Mouse (Mus musculus) brown adipose tissue, adult 24 weeks (tissue): Measurements from ENCODE around the gene Ctsh. TPM values are rescaled to one million over a fixed set of nuclear protein-coding genes. Genes with fewer than 3 reads are reported as not detected.
"Not testable (repeated sequence)": the region's sequence is repeated elsewhere in the genome, so short reads cannot be mapped to it uniquely, and the experiment has no call there.

Source experiments
- H3K27ac ChIP-seq: fragments of 200-500 bp; replicated peaks from 2 replicates; pipeline ENCODE4 v1.5.1; 2012; ENCODE audit warnings: low read depth, mild to moderate bottlenecking, low read length
- H3K4me1 ChIP-seq: fragments of 200-500 bp; 2 replicates; pipeline ENCODE4 v1.6.1; 2012; ENCODE audit warnings: low read length, mixed read lengths; ENCODE audit not compliant: control insufficient read depth, insufficient read depth, insufficient read length
- H3K4me3 ChIP-seq: fragments of 200-500 bp; 2 replicates; pipeline ENCODE4 v1.5.1; 2012; ENCODE audit warnings: low read depth, mild to moderate bottlenecking, low read length, moderate library complexity; ENCODE audit not compliant: insufficient read depth
- polyA plus RNA-seq: library from polyadenylated mRNA; stranded (reverse); fragments of >200 nt; gene quantifications from 2 replicates; pipeline ENCODE4 v1.2.4, GENCODE M21; 2012; ENCODE audit not compliant: missing spikeins, insufficient read depth, insufficient read length

Gene Ctsh
- polyA plus RNA-seq, 1 experiment, result 22.4 TPM

GRCm38 (mm10) chr9:90042906-90043305 is 11.0 kb upstream of the Ctsh start:
- H3K4me3 ChIP-seq, H3K4me1 ChIP-seq, H3K27ac ChIP-seq: not testable (repeated sequence)

DNA sequence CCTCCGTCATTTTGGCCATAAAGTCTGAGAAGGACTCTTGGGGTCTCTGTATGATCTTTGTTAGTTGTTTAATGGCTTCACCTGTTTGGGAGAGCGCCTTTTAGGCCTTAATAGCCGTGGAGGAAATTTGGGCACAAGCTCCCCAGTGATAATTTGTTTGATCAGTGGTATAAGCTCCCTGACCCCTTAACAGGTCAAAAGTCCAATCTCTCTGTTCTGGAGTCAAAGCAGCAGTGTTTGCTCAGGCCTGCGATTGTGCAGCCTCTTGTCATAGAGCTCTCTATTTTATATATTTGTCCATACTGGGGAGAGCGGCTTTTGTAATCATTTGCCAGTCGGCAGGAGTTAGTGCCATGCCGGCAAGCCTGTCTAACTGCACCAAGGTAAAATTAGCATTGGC is 8.8 kb upstream of the Ctsh start:
- Histone ChIP-seq H3K27ac (no peak overlapping the region), H3K4me3 (no peak overlapping the region), H3K4me1 (no peaks in the 10 kb centered on the region)

- H3K4me3 ChIP-seq, result no peak overlapping the region
- H3K27ac ChIP-seq, result no peak overlapping the region
- no peaks in the 10 kb centered on the region for H3K4me1 ChIP-seq
These were observed 5.9 kb upstream of the Ctsh start for GRCm38 (mm10) chr9:90047937-90048627.

- peak overlapping the region; percentile 81 for H3K27ac ChIP-seq
- H3K4me3 ChIP-seq, result peak overlapping the region; percentile 73
- no peaks in the 10 kb centered on the region; the same call in 1 of the 2 replicates for H3K4me1 ChIP-seq
These were observed 606 bp downstream of the Ctsh start for GRCm38 (mm10) chr9:90054371-90055145.

DNA sequence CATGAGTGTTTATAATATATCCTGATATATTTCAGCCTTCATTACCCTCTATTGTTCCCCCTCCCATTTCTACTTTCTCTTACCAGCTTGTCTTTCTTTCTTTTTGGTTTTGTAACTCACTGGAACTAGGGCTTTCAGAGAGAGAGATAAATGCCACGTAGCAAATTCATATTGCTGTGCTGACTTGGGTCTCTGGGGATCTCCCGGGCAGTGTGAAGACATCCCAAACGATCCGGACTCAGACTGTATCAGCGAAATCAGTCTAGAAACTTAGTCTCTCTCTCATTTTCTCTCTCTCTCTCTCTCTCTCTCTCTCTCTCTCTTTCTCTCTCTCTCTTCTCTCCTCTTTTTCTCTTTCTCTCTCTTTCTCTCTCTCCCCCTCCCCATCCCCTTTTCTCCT is 1.5 kb downstream of the Ctsh start:
- Histone ChIP-seq H3K4me3 (peak overlapping the region; percentile 45), H3K4me1 (no peaks in the 10 kb centered on the region; the same call in 1 of the 2 replicates), H3K27ac (no peak overlapping the region)

GRCm38 (mm10) chr9:90055911-90056310 is 2.0 kb downstream of the Ctsh start:
- Histone ChIP-seq H3K4me1 (no peaks in the 10 kb centered on the region; the same call in 1 of the 2 replicates), H3K4me3 (peak overlapping the region; percentile 45), H3K27ac (no peak overlapping the region)

DNA sequence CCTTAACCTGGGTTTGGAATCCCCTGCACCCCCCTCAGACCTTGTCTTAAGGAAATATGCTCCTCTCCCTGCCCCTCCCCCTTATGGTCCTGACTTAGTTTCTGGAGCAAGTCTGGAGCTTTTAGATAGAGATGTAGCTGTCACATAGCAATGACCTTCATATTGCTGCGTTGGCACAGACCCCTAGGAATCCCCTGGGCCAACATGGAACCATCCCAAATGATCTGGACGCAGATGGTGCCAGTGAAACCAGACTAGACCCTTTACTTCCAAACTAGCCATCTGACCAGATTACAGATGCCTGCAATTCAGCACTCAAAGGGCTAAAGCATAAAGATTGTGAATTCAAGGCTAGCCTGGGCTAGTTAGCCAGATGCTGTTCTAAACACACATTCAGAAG is 2.8 kb downstream of the Ctsh start:
- no peak overlapping the region for H3K27ac ChIP-seq
- H3K4me1 ChIP-seq, result no peaks in the 10 kb centered on the region; the same call in 1 of the 2 replicates
- H3K4me3 ChIP-seq, result no peak overlapping the region

DNA sequence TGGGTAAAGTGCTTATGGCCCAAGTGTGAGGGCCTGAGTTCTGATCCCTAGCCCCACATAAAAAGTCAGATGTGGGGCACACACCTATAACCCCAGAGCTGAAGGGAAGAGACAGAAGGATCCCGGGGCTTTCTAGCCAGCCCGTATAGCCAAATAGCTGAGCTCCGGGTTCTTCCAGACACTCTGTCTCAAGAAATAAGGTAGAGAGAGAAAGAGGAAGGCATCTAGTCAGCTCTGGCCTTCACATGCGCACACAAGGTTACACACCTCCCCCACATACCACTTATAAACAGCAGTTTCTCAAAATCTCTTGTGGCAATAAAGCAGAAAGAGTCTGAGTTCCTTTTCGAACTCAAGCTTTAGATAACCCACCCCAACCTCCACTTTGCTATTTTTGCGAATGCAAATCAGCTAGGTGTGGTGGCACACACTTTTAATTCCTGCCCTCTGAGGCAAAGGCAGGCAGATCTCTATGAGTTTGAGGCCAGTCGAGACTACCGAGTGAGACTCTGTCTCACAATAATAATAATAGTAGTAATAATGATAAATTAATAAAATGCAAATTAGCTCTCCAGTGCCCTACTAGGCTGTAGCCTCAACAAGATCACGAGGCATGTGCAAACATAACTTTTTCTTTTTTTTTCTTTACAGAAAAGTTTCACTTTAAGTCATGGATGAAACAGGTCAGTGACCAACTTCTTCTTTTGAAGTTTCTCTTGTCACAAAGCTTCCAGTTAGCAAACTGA is 6.0 kb downstream of the Ctsh start:
- Histone ChIP-seq H3K4me3 (no peak overlapping the region), H3K4me1 (no peaks in the 10 kb centered on the region), H3K27ac (peak overlapping the region; percentile 41)

- Histone ChIP-seq H3K27ac (peak overlapping the region; percentile 43), H3K4me3 (no peak overlapping the region), H3K4me1 (no peaks in the 10 kb centered on the region)
These were observed 6.6 kb downstream of the Ctsh start for GRCm38 (mm10) chr9:90060574-90060875.

DNA sequence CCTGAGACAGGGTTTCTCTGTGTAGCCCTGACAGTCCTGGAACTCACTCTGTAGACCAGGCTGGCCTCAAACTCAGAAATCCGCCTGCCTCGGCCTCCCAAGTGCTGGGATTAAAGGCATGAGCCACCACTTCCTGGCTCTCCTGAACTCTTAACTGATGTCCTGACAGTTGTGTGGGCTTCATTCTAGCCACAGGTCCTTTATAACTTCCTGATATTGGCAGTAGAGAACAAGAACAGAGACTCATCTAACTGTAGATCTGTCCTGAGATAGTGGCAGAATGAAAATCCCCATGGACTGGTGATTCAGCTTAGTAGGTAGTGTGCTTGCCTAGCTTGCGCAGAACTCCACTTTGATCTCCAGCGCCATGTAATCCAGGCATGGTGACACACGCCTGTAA is 7.0 kb downstream of the Ctsh start:
- not testable (repeated sequence) for H3K4me3 ChIP-seq, H3K4me1 ChIP-seq
- H3K27ac ChIP-seq, result peak overlapping the region; percentile 43; the same call in 1 of the 2 replicates

DNA sequence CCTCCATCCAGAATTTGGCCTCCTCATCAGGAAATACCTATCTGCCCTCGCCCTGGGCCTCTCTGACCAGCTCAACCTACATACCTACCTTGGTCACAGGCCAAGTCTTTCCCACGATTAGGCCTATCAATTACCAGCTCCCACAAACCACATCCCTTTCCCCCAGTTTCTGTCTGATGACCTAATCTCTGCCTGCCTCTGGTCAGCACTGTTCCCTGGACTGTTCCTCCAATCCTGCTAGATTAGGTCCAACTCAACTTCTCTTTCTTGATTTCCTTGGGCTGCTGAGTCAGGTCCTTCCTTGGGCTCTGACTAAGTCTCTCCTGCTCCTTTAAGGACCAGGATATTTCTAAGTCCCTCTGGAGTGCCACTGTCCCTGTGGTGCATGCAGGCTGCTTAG is 13.4 kb downstream of the Ctsh start:
- no peaks in the 10 kb centered on the region for H3K4me1 ChIP-seq
- no peak overlapping the region for H3K4me3 ChIP-seq
- no peak overlapping the region for H3K27ac ChIP-seq

- no peaks in the 10 kb centered on the region for H3K4me1 ChIP-seq
- H3K4me3 ChIP-seq, result no peak overlapping the region
- H3K27ac ChIP-seq, result no peak overlapping the region
These were observed 14.8 kb downstream of the Ctsh start for GRCm38 (mm10) chr9:90068786-90069185.

DNA sequence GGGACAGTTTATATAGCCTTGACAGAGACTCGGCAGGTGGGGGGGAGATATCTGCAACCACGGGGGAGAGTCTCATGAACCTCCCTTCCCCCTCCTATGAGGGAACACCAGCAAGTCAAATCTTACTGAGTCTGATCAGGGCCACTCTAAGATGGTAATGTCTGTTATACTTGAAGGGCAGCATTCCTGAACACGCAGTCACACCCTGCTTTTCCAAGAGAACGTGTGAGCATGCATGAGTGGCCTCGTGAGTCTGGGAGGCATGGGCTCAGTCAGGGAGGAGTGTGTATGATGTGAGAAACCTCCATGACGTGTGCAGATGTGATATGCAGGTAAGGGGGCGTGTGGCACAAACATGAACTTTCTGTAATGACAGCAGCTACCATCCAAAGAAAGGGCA is 15.5 kb downstream of the Ctsh start:
- Histone ChIP-seq H3K27ac (no peak overlapping the region), H3K4me3 (no peak overlapping the region)

GRCm38 (mm10) chr9:90070174-90070573 is 16.2 kb downstream of the Ctsh start:
- Histone ChIP-seq H3K27ac (no peak overlapping the region), H3K4me3 (no peak overlapping the region), H3K4me1 (no peaks in the 10 kb centered on the region)

More for the DNA sequence above, 15.5 kb downstream of the Ctsh start:
- no peaks in the 10 kb centered on the region for H3K4me1 ChIP-seq

- H3K27ac ChIP-seq, result no peak overlapping the region
- H3K4me1 ChIP-seq, result no peaks in the 10 kb centered on the region
- no peak overlapping the region for H3K4me3 ChIP-seq
These were observed 21.4 kb downstream of the Ctsh start for GRCm38 (mm10) chr9:90075336-90075735.
